Mouse (Mus musculus) embryonic fibroblast, embryonic 13.5 days (primary cell): ENCODE measurements around the gene Pld4.

Experiments used
- CTCF ChIP-seq: IDR thresholded peaks from 2 replicates; pipeline ENCODE4 v1.5.1; 2011; ENCODE audit warnings: mild to moderate bottlenecking, control low read depth, low read length, moderate library complexity, borderline replicate concordance; ENCODE audit not compliant: insufficient read depth
- POLR2A ChIP-seq: IDR thresholded peaks from 2 replicates; pipeline ENCODE4 v1.6.1; 2011; ENCODE audit warnings: low read depth, mild to moderate bottlenecking, control low read depth, low read length, moderate library complexity

- no peak for TF ChIP-seq POLR2A
- TF ChIP-seq CTCF = no peak
Observed at GRCm38 (mm10) chr12:112807796-112808195, 47.3 kb downstream of the Pld4 start.
